Mouse (Mus musculus): ENCODE measurements at regions not wholly inside any gene's neighbourhood (a gene's known extent, or its start where the extent isn't known, plus 50 kb on each side); places are given as distances from the start of the nearest gene placed in this dataset.

DNA sequence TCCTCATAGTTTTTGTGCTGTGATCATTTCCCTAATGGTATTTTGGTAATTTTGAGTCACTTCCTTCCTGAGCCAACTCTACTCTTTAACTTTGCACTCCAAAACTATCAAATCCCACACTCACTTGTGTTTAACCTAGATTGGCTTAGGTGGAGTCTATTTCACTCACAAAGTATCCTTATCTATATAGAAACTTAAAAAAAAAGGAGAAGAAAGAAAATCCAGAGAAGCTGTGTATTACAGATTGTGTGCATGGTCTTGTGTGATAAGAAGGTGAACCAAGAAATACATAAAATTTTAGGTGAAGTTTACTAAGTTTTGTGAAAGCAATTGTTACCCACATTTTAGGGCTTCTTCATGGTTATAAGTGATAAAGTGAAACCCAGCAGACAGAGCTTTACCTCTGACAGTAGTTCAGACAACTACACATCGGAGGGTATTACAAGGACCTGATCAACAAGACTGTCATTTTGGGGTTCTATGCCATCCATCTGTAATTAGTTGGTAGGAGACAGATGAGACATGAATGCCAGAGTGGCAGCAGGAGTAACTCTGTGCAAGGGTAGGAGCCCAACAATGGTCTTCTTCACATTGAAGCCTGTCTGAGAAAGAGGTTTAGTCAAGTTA is 350.0 kb downstream of the Ccser2 start:
- no peak for DNase-seq

DNA sequence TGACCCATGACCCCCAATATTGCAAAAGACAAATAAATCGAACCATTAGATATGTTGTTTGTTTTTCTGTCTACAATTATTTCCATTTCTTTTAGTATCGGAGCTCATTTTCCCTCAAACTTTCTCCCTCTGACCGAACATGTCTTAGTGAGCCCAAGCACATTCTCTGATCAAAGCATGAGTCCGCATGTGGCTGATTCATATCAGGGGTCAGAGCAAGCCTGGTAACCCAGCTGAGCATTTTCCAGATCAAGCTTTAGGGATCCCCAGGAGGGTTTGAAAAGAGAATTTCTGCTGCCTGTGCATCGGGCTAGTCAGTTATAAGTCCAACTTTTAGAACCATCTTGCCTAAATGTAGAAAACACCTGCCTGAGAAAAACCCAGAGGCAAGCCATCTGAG is 350.6 kb downstream of the Ccser2 start:
- no peak for DNase-seq

DNA sequence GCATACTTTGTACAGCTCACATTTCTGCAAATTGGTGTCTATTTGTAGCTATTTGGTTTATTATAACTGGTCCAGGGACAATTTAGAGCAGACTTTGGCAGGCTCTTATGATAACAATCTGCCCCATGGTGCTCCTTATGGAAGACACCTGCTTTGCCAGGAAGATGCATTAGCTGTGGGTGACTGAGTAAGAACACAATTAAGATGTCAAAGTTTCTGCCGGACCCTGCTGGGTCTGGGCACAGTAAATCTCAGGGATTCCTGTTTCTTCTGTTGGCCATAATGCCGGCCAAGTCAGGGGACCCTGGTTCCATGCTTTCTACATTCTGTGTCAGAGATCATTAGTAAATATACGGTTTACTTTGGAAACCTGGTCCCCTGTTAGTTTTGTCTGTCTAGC is 353.7 kb downstream of the Ccser2 start:
- no peak for DNase-seq

DNA sequence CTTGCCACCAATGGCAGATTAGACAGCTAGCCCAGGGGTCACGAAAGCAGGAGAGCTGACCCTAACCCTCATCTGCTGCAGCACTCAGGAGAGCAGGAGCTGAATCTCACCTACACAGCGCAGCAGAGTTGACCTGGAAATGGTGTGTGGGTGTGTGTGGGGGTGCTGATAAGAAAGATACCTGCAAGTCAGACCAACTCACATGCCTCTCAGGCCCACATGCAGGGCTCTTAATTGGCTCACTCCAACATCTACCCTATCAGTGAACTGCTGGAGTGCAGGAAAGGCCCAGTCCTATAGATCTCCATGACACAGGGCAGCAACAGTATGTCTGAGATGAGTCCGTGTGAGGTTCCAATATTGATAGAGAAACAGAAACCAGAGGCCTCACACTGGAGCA is 355.7 kb downstream of the Ccser2 start:
- DNase-seq, result no peak

DNA sequence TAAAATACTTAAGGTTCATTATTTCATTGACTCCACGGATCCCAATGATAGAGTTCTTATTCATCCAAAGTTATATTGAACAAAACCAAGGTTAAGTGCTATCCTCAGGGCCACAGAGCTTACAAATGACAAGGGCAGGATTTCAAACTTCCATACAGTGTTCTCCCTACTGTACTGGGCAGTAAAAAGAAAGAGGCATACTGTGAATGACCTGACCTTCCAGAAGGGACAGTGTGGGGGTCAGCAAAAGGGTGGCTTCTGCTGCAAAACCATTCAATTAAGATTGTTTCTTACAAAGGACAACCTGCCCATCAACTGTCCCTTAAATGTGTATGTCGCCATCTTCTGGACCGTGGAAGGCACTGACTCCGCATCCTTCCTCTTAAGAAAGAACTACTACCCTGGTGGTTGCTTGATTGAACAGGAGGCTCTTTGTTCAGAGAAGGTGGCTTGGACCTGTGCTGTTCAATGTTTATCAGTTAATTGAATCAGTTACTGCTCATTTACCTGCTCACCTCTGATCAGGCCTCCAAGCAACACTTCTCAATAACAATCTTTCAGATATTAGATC is 384.4 kb downstream of the Ccser2 start:
- DNase-seq, result peak; percentile 5

DNA sequence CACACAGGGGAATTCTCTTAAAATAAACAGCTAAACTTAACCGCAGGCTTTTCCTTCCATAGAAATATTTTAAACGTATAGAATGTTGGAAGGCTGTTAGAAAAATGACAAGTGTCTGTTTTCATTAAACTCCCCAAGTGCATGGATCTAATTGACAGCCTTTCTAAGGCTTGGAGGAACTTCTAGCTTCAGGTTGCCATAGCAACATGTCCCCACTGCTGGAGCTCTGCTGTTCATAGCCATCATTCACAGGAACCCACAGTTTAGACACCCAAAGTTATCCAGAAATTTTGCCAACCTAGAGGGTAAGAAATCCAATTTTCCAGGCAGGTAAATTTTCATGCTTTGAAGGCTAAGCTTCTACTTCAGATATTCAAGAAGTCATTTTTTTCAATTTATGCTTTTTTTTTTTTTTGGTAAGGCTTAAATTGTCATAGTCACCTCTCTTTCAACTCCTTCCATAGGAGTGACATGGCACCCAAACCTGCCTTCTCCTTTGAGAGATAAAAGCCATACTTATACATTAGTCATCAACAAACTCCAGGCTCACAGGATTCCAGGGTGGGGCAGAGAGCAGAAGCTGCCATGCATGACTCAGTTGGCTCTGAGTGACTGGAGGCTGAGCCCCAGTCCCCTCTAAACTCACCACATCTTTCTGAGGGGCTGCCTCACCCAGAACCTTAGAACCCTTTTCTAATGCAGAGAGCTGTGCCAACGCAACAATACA is 385.1 kb downstream of the Ccser2 start:
- DNase-seq, result no peak

DNA sequence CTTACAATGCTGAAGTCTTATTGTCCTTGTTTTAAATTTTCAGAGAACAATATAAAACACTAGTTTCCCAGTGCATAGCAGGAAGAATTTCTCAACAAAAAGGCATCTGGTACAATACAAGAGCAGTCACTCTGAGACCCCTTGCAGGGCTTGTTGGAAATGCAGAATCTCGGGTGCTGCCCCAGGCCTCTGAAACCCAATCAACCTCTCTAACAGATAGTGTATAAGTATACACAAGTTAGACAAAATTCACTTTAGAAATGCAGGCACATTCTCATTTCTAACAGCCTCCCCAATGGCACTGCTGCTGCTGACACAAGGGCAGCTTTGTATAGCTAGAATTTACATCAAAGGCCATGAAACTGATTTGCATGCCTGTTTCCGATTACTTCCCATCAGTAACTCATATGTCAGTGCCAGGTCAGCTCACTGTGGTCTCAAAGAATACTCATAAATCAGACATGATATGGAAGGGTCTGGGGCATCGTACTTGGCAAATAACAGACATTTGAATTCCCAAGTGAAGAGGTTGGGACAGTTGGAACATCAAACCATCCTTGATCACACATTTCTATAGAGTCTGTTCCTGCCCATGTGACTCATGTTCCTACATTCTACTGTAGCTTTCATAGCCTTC is 405.2 kb downstream of the Ccser2 start:
- DNase-seq, result no peak

DNA sequence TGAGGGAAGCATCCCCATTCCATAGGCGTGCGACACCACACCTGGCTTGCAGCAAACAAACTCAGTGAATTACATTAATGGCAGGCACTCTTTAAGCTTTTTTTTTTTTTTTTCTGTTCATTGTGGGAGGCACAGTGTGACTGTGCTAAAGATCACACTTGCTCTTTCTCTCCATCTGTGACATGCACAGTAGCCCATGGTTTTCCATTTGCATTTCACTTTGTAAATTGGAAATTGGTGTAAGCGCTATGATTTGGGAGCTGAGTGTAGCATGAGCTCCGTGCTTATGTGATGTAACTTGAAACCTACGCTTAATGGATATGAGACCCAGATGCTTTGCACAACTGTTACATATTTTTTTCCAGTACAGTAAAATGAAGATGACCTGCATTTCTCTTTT is 431.2 kb downstream of the Ccser2 start:
- no peak for DNase-seq

DNA sequence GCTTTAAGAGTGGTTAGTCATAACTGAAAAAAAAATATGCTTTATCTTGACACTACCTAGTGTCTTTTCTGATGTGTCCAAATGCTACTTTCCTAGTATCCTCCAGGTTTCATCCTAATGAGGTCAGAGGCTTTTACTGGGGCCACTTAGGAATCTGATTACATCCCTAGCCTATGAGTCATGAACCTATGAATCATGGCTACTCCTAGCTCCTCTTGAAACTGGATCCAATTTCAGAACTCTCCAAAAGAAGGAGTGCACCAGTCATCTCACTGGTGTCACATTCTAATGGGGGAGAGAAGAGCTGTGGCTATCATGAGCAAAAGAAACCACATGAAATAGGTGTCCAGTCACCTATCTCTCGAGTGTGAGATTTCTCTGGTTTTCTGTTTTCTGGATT is 432.6 kb downstream of the 4930474N05Rik start:
- DNase-seq, result no peak

DNA sequence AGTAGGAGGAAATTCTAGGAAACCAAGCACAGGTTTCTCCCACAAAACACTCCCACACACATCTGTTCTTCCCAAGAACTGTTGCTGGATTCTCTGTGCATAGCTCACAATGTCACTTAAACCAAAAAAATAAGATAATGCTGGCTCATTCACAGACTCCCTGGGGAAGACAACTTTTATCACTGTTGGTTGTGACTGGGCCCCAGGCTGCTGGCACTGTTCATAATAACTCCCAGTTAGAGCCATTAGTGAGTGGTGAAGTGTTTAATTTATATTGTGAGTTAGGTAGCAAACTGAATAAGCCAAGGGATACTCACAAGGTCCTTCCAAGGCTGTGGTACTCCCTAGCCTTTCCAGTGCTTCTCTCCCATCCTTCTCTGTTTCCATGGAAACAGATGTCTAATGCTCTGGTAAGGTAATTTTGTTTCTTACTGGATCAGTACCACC is 430.9 kb downstream of the 4930474N05Rik start:
- no peak for DNase-seq

DNA sequence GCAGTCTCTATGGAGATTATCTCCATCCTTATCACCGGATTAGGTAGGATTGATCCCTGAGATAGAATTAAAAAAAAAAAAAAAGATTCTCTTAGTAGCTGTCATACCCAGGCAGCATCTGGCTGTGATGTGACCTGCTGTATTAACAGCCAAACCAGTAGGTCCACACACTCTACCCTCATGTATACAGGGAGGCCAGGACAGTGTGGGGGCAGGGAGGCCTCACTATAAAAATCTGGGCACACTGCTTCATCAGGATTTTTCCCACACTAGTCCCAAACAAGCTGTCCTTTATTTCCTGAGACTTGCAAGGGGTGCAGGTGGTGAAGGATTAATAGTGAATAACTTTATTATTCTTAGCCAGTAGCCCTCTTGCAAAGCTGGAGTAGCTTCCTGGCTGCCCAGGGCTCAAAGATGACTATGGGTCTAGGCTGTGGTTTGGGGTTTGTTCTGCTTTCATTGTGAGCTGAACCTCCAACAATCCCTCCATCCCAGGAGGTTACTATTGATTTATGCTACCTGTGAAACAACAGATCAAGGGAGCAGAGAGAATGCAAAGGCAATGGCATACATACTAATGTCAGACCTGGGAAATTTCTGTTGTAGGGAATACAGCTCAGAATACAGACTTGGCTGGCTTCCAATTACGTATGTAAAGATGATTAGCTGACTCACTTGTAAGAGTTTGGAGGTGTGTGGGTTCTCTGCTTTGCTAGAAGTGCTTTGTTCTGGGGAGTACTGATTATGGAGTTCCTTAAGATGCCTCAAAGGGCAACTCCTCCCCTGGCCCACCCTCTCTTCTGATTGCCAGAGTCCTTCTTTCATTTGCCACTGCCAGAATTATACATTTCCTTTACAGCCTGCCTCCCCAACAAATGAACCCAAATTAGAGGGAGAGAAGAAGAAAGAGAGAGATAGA is 407.6 kb downstream of the 4930474N05Rik start:
- no peak for DNase-seq

DNA sequence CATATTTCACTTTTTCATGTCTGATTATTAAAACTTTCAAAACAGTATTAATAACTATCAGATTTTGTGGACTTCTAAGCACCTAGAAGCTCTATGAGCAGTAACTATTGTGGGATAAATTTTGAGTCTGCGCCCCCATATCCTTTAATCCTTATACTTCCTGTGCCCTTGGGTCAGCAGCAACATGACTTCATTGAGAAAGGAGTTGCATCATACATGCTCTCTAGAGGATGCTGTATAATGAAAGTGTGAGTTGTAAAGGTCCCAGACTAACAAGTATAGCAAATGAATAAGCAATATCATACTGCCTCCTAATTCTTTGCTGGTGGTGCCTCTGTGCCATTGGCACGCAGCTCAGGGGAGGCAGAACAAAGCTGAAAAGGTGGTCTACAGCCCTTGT is 404.6 kb downstream of the 4930474N05Rik start:
- no peak for DNase-seq

DNA sequence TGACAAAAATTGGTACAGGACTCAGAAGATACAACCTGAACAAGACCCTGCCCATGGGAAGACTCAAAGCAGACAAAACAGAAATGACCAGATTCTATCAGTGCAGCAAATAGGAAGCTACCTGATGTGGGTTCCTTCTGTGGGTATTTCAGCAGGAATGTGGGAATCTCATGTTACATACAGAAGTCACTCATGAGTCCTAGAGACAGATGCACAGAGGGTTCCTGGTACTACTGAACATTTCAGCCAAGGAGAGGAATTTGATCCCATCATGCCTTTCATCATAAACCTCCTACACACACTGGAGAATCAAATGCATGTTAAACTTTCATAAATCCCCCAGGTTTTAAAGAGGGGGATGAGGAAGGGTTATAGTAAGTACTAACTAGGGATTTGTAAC is 390.8 kb downstream of the 4930474N05Rik start:
- DNase-seq, result no peak

DNA sequence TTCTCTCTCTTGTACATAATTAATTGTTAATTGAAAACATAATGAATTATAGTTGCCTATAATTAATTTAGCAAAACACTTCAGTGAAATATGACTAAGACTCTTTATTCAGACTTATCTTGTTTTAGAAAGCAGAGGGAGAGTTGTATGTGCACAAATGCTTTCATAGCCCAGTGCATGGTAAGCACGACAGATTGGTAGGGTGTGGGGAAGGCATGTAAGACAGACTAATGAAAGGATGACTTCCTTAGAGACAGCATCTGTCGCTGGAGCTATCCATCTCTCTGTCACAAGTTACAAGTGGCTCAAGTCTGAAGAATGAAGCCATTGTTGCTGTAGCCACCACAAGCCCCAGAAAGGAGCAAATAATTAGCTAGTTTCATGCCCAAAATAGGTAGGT is 376.9 kb downstream of the 4930474N05Rik start:
- no peak for DNase-seq

DNA sequence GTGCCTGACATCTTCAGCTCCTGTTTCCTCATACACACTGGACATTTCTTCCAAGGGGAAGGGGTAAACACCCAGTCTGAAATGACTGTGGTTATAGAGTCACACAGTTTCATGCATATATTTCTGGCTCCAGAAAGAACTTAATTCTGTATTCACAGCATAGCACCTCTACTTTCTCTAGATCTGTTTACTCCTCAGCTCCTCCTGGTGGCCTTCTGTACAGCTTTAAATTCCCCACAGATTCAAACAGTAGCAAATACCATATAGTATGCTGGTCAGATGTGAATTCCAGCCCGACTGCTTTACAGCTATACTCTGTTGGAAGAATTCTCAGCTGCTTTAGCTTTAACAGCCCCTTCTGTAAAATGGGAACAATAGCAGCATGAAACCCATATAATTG is 375.6 kb downstream of the 4930474N05Rik start:
- no peak for DNase-seq

DNA sequence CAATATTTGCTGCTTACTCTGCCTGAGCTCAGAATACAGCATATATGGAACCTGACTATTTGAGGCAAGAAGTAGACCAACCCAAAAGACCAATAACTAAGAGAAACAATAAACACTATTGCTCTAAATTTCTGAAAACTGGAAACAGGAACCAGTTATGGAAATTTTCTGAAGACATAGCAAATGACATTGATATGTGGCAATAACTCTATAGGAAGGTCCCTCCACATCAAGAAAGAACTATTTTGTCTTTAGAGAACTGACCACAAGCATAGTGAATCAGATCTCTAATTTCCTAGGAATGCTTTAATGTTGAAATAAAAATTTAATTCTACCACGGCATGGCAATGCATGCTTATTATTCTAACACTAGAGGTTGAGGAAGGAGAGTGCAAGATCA is 358.3 kb downstream of the 4930474N05Rik start:
- no peak for DNase-seq

DNA sequence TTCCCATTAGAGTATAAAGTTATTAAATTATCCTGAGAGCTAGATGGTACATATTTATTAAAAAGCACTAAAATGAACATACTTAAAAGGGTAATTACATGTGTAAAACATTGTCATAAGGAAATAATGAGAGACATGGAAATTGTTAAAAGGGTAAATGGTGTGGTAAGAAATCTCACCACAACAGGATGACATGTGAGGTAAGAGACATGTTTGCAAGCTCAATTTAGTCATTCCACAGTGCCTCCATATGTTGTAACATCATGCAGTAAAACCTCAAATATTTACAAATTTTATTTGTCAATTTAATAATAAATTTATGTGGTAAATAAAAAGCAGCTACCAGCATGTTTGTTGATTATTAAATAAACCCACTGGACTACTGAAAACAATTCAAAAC is 355.4 kb downstream of the 4930474N05Rik start:
- DNase-seq, result no peak

DNA sequence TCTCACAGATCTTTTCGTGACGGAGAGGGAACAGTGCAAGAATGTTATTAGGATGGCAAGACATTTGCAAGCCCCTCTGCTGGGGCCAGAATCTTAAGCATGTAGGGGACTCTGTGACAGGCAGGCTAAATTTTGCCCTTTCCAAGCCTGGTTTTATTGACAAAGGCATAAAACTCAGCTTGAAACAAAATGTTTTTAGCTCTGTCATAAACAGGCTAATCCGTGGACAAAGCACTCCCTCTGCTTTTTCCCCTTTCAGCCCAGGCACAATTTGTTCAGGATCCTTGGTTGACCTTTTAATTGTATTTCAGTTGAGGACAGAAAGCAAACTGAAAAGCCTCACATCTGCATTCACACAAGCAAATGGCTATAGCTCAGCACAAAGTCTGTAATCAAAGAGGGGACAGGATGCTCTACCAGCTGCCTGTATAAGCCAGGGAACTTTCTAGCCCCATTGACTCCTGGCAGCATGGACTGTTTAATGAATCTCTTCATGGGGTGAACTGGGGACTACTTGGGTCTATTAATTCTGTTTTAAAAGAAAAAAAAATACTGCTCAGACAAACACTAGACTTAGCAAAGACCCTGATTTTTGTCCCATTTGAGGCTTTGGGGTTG is 320.0 kb downstream of the 4930474N05Rik start:
- DNase-seq, result peak; percentile 16

DNA sequence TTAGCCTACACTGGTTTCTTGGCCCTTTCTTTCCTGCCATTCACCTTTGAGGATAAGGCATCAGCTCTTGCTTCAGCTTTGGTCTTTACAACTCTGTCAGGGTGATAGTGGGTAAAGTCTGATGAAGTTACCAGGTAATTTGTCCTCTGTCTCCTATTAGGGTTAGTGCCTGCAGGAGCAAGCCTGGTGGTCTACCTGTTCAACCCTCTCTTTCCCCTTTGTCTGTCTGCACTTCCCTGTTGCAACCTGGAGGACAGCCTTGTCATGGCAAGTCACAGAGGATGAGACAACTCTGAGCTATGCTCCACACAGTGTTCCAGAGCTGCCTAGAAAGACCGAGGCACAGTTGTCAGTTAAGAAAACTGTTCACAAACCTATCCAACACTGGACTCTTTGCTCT is 319.5 kb downstream of the 4930474N05Rik start:
- DNase-seq, result no peak
